Mouse (Mus musculus) hindbrain, embryonic 14.5 days (tissue): Measurements from ENCODE around the gene Cwh43. TPM values are rescaled to one million over a fixed set of nuclear protein-coding genes. Genes with fewer than 3 reads are reported as not detected.

Experiments
- ATAC-seq: fragments of 200-750 bp; cut with Nextera tagmentation; 2 replicates; pipeline ENCODE4 v1.8.0; 2017; ENCODE audit warnings: moderate number of reproducible peaks, mild to moderate bottlenecking, moderate TSS enrichment, moderate library complexity; ENCODE audit not compliant: low FRiP score
- DNase-seq: peaks from one replicate; pipeline ENCODE4 v3.0.0-alpha.2; 2015; ENCODE audit warnings: low spot score
- H3K27ac ChIP-seq: fragments of 300-500 bp; sonication (generic); 2 replicates; pipeline ENCODE4 v1.5.1; 2014; ENCODE audit warnings: mild to moderate bottlenecking, moderate library complexity
- H3K27me3 ChIP-seq: fragments of 300-500 bp; sonication (generic); 2 replicates; pipeline ENCODE4 v1.6.1; 2014; ENCODE audit warnings: mild to moderate bottlenecking, low read length, mixed read lengths; ENCODE audit not compliant: control insufficient read depth, insufficient read depth
- H3K36me3 ChIP-seq: fragments of 300-500 bp; sonication (generic); replicated peaks from 2 replicates; pipeline ENCODE4 v1.6.1; 2014; ENCODE audit not compliant: control insufficient read depth, insufficient read depth
- H3K4me1 ChIP-seq: fragments of 300-500 bp; sonication (generic); replicated peaks from 2 replicates; pipeline ENCODE4 v1.6.1; 2014; ENCODE audit warnings: antibody characterized with exemption, low read length, mixed read lengths; ENCODE audit not compliant: control insufficient read depth, insufficient read depth
- H3K4me2 ChIP-seq: fragments of 300-500 bp; sonication (generic); replicated peaks from 2 replicates; pipeline ENCODE4 v1.6.1; 2014; ENCODE audit warnings: mild to moderate bottlenecking, moderate library complexity
- H3K4me3 ChIP-seq: fragments of 300-500 bp; sonication (generic); replicated peaks from 2 replicates; pipeline ENCODE4 v1.5.1; 2014; ENCODE audit warnings: mild to moderate bottlenecking, low read length
- H3K9ac ChIP-seq: fragments of 300-500 bp; sonication (generic); 2 replicates; pipeline ENCODE4 v1.6.1; 2014
- H3K9me3 ChIP-seq: fragments of 300-500 bp; sonication (generic); 2 replicates; pipeline ENCODE4 v1.6.1; 2016; ENCODE audit warnings: low read length; ENCODE audit not compliant: control insufficient read depth
- WGBS: fragments of 180-500 bp; shearing (Covaris S2); extraction: QIAGEN DNeasy Blood & Tissue Kit; methylation state at CpG from one replicate; pipeline ENCODE4 v1.1.7; 2014; 5-methylcytosine and 5-hydroxymethylcytosine counted together
- polyA plus RNA-seq: library from polyadenylated mRNA; unstranded; fragments of >200 nt; fragmentation: Nextera tagmentation; extraction: Ambion mirVana; gene quantifications from 2 replicates; pipeline ENCODE4 v1.2.1, GENCODE M21; 2014

The Cwh43 gene
- polyA plus RNA-seq, 1 experiment from 2014 or later, result 0.32 TPM

- WGBS, result 83% methylated on average over 5 of the region's 5 CpGs
These were observed 4.1 kb downstream of the Cwh43 start for GRCm38 (mm10) chr5:73409970-73410369.

GRCm38 (mm10) chr5:73411771-73412170 lies 5.9 kb downstream of the Cwh43 start:
- Histone ChIP-seq H3K36me3 (no peaks in the 10 kb centered on the region), H3K4me2 (no peak overlapping the region), H3K27ac (no peak overlapping the region), H3K4me3 (no peak overlapping the region), H3K4me1 (no peaks in the 10 kb centered on the region), H3K9me3 (no peaks in the 10 kb centered on the region), H3K9ac (no peak overlapping the region), H3K27me3 (peaks cover 9% of the 10 kb centered on the region)
- 90% methylated on average over 5 of the region's 5 CpGs for WGBS
- ATAC-seq (no peak), DNase-seq (no peak)

More at GRCm38 (mm10) chr5:73409970-73410369, 4.1 kb downstream of the Cwh43 start:
- Histone ChIP-seq H3K4me1 (peaks cover 8% of the 10 kb centered on the region; the same call in 1 of the 2 replicates), H3K27ac (no peak overlapping the region), H3K9ac (no peak overlapping the region), H3K27me3 (peaks cover 27% of the 10 kb centered on the region), H3K4me3 (no peak overlapping the region), H3K4me2 (no peak overlapping the region), H3K36me3 (no peaks in the 10 kb centered on the region), H3K9me3 (no peaks in the 10 kb centered on the region)
- no peak for ATAC-seq
- no peak for DNase-seq

- DNase-seq, result no peak
- H3K27me3 ChIP-seq, result no peaks in the 10 kb centered on the region
- WGBS, result 90% methylated on average over 10 of the region's 10 CpGs
- no peak for ATAC-seq
- H3K4me2 ChIP-seq, result no peak overlapping the region
- no peaks in the 10 kb centered on the region for H3K36me3 ChIP-seq
- H3K4me1 ChIP-seq, result no peaks in the 10 kb centered on the region
- H3K4me3 ChIP-seq, result no peak overlapping the region
- H3K27ac ChIP-seq, result no peak overlapping the region
- H3K9me3 ChIP-seq, result no peaks in the 10 kb centered on the region
- H3K9ac ChIP-seq, result no peak overlapping the region
These were observed 8.3 kb downstream of the Cwh43 start for GRCm38 (mm10) chr5:73414172-73414571.

GRCm38 (mm10) chr5:73419045-73419695 lies 13.3 kb downstream of the Cwh43 start:
- Histone ChIP-seq H3K4me3 (no peak overlapping the region), H3K27me3 (no peaks in the 10 kb centered on the region), H3K4me2 (no peak overlapping the region), H3K27ac (no peak overlapping the region), H3K9ac (no peak overlapping the region), H3K4me1 (no peaks in the 10 kb centered on the region), H3K36me3 (no peaks in the 10 kb centered on the region), H3K9me3 (no peaks in the 10 kb centered on the region)
- 68% methylated on average over 11 of the region's 11 CpGs for WGBS
- DNase-seq, result no peak
- ATAC-seq, result no peak

GRCm38 (mm10) chr5:73426824-73427223 lies 20.9 kb downstream of the Cwh43 start:
- DNase-seq (no peak), ATAC-seq (no peak)
- H3K4me1 ChIP-seq, result no peaks in the 10 kb centered on the region
- no peak overlapping the region for H3K4me3 ChIP-seq
- no peak overlapping the region for H3K4me2 ChIP-seq
- no peaks in the 10 kb centered on the region for H3K9me3 ChIP-seq
- H3K9ac ChIP-seq, result no peak overlapping the region
- H3K27ac ChIP-seq, result no peak overlapping the region
- no peaks in the 10 kb centered on the region for H3K27me3 ChIP-seq
- WGBS, result 70% methylated on average over 6 of the region's 6 CpGs
- no peaks in the 10 kb centered on the region for H3K36me3 ChIP-seq

- peak overlapping the region; percentile 26; the same call in 1 of the 2 replicates for H3K27ac ChIP-seq
- no peaks in the 10 kb centered on the region for H3K36me3 ChIP-seq
- ATAC-seq (peak; percentile 87), DNase-seq (peak; percentile 92)
- no peaks in the 10 kb centered on the region for H3K9me3 ChIP-seq
- H3K4me1 ChIP-seq, result no peaks in the 10 kb centered on the region
- H3K4me3 ChIP-seq, result no peak overlapping the region
- H3K4me2 ChIP-seq, result peak overlapping the region; percentile 32
- WGBS, result 16% methylated on average over 14 of the region's 14 CpGs
- H3K9ac ChIP-seq, result peak overlapping the region; percentile 43
- H3K27me3 ChIP-seq, result no peaks in the 10 kb centered on the region
These were observed 25.7 kb downstream of the Cwh43 start for GRCm38 (mm10) chr5:73431581-73431980.

GRCm38 (mm10) chr5:73432805-73433204 lies 26.9 kb downstream of the Cwh43 start:
- Histone ChIP-seq H3K4me1 (no peaks in the 10 kb centered on the region), H3K36me3 (no peaks in the 10 kb centered on the region), H3K9me3 (no peaks in the 10 kb centered on the region), H3K4me2 (no peak overlapping the region), H3K27ac (no peak overlapping the region), H3K9ac (no peak overlapping the region), H3K4me3 (no peak overlapping the region), H3K27me3 (no peaks in the 10 kb centered on the region)
- WGBS, result 87% methylated on average over 6 of the region's 6 CpGs
- DNase-seq (no peak), ATAC-seq (no peak)

- no peak for ATAC-seq
- no peaks in the 10 kb centered on the region for H3K27me3 ChIP-seq
These were observed 28.9 kb downstream of the Cwh43 start for GRCm38 (mm10) chr5:73434764-73435163.

GRCm38 (mm10) chr5:73442176-73442575 lies 36.3 kb downstream of the Cwh43 start:
- 81% methylated on average over 9 of the region's 9 CpGs for WGBS
- H3K4me2 ChIP-seq, result no peak overlapping the region
- H3K4me3 ChIP-seq, result no peak overlapping the region
- H3K27ac ChIP-seq, result no peak overlapping the region
- DNase-seq, result no peak
- no peaks in the 10 kb centered on the region for H3K9me3 ChIP-seq
- H3K9ac ChIP-seq, result no peak overlapping the region
- H3K36me3 ChIP-seq, result no peaks in the 10 kb centered on the region
- ATAC-seq, result no peak
- no peaks in the 10 kb centered on the region for H3K27me3 ChIP-seq
- no peaks in the 10 kb centered on the region for H3K4me1 ChIP-seq

More at GRCm38 (mm10) chr5:73434764-73435163, 28.9 kb downstream of the Cwh43 start:
- Histone ChIP-seq H3K36me3 (no peaks in the 10 kb centered on the region), H3K4me1 (no peaks in the 10 kb centered on the region), H3K27ac (no peak overlapping the region), H3K9ac (no peak overlapping the region), H3K9me3 (no peaks in the 10 kb centered on the region), H3K4me3 (no peak overlapping the region), H3K4me2 (no peak overlapping the region)
- 74% methylated on average over 7 of the region's 7 CpGs for WGBS
- no peak for DNase-seq

GRCm38 (mm10) chr5:73450276-73450675 lies 44.4 kb downstream of the Cwh43 start:
- WGBS, result 86% methylated on average over 1 of the region's 1 CpGs
- Histone ChIP-seq H3K36me3 (no peaks in the 10 kb centered on the region), H3K27me3 (no peaks in the 10 kb centered on the region), H3K4me2 (no peak overlapping the region), H3K4me3 (no peak overlapping the region), H3K4me1 (no peaks in the 10 kb centered on the region), H3K9me3 (no peaks in the 10 kb centered on the region), H3K27ac (no peak overlapping the region), H3K9ac (no peak overlapping the region)
- DNase-seq (no peak), ATAC-seq (no peak)
